Mouse (Mus musculus) WW6 (cell line): ENCODE data around the gene Axin1.
A peak's percentile ranks its signal among the peaks of the same experiment; 100 is the strongest.
"Not testable (repeated sequence)": the region's sequence is repeated elsewhere in the genome, so short reads cannot be mapped to it uniquely, and the experiment has no call there.

Source experiments
- DNase-seq: peaks from one replicate; pipeline ENCODE4 v3.0.0-alpha.2; 2013; ENCODE audit warnings: low read depth, low spot score

The Axin1 gene

GRCm38 (mm10) chr17:26138239-26138836, at the start of gene Axin1:
TSS of gene Axin1 (plus strand) at chr17:26138688.
- DNase-seq: peak; percentile 99

GRCm38 (mm10) chr17:26089905-26090632, 48.4 kb upstream of the Axin1 start, which contains the start of gene Decr2:
TSS of gene Decr2 (minus strand) at chr17:26090337.
- DNase-seq: peak; percentile 84

GRCm38 (mm10) chr17:26094531-26095110, 43.9 kb upstream of the Axin1 start:
- no peak for DNase-seq

- no peak for DNase-seq
Measured at GRCm38 (mm10) chr17:26095121-26095740, 43.3 kb upstream of the Axin1 start, which contains the start of gene Nme4. TSS of gene Nme4 (minus strand) at chr17:26095602.

- no peak for DNase-seq
Measured at GRCm38 (mm10) chr17:26098461-26098860, 40.0 kb upstream of the Axin1 start.

GRCm38 (mm10) chr17:26099316-26099715, 39.2 kb upstream of the Axin1 start:
- not testable (repeated sequence) for DNase-seq

- no peak for DNase-seq
Measured at GRCm38 (mm10) chr17:26100166-26100565, 38.3 kb upstream of the Axin1 start.

GRCm38 (mm10) chr17:26101478-26101877, 37.0 kb upstream of the Axin1 start:
- no peak for DNase-seq

GRCm38 (mm10) chr17:26105619-26106018, 32.9 kb upstream of the Axin1 start:
- no peak for DNase-seq

- no peak for DNase-seq
Measured at GRCm38 (mm10) chr17:26110156-26110555, 28.3 kb upstream of the Axin1 start.

- DNase-seq: no peak
Measured at GRCm38 (mm10) chr17:26111024-26111423, 27.5 kb upstream of the Axin1 start.

- DNase-seq: no peak
Measured at GRCm38 (mm10) chr17:26111722-26112121, 26.8 kb upstream of the Axin1 start.

- no peak for DNase-seq
Measured at GRCm38 (mm10) chr17:26112751-26113150, 25.7 kb upstream of the Axin1 start.

GRCm38 (mm10) chr17:26113181-26113948, 25.1 kb upstream of the Axin1 start, which contains the start of gene Tmem8:
TSS of gene Tmem8 (plus strand) at chr17:26113299.
- no peak for DNase-seq

GRCm38 (mm10) chr17:26114061-26114460, 24.4 kb upstream of the Axin1 start:
- no peak for DNase-seq

- DNase-seq: not testable (repeated sequence)
Measured at GRCm38 (mm10) chr17:26114461-26114860, 24.0 kb upstream of the Axin1 start.

GRCm38 (mm10) chr17:26115205-26115898, 23.1 kb upstream of the Axin1 start:
- no peak for DNase-seq

GRCm38 (mm10) chr17:26115956-26116487, 22.5 kb upstream of the Axin1 start:
- no peak for DNase-seq

GRCm38 (mm10) chr17:26116503-26117258, 21.8 kb upstream of the Axin1 start:
- DNase-seq: no peak
